Mouse (Mus musculus) brown adipose tissue, adult 24 weeks (tissue): Measurements from ENCODE around the gene Gpx2. TPM values are rescaled to one million over a fixed set of nuclear protein-coding genes. Genes with fewer than 3 reads are reported as not detected.

Experiments used
- H3K27ac ChIP-seq: fragments of 200-500 bp; replicated peaks from 2 replicates; pipeline ENCODE4 v1.5.1; 2012; ENCODE audit warnings: low read depth, mild to moderate bottlenecking, low read length
- H3K4me1 ChIP-seq: fragments of 200-500 bp; 2 replicates; pipeline ENCODE4 v1.6.1; 2012; ENCODE audit warnings: low read length, mixed read lengths; ENCODE audit not compliant: control insufficient read depth, insufficient read depth, insufficient read length
- H3K4me3 ChIP-seq: fragments of 200-500 bp; 2 replicates; pipeline ENCODE4 v1.5.1; 2012; ENCODE audit warnings: low read depth, mild to moderate bottlenecking, low read length, moderate library complexity; ENCODE audit not compliant: insufficient read depth
- polyA plus RNA-seq: library from polyadenylated mRNA; stranded (reverse); fragments of >200 nt; gene quantifications from 2 replicates; pipeline ENCODE4 v1.2.4, GENCODE M21; 2012; ENCODE audit not compliant: missing spikeins, insufficient read depth, insufficient read length

Gene Gpx2
- not detected in 2 replicates for polyA plus RNA-seq

GRCm38 (mm10) chr12:76795350-76795749, at the start of gene Gpx2:
Gene Gpx2 (minus strand): TSS chr12:76795554.
- Histone ChIP-seq H3K4me3 (no peak within 1 kb of the TSS), H3K27ac (no peak within 1 kb of the TSS), H3K4me1 (no peaks in the 10 kb centered on the region)

- H3K4me1 ChIP-seq = no peaks in the 10 kb centered on the region
- H3K4me3 ChIP-seq = no peak overlapping the region
- H3K27ac ChIP-seq = no peak overlapping the region
These were observed 49.1 kb upstream of the Gpx2 start for GRCm38 (mm10) chr12:76844346-76845061.

GRCm38 (mm10) chr12:76840081-76840480, 44.7 kb upstream of the Gpx2 start:
- Histone ChIP-seq H3K4me1 (no peaks in the 10 kb centered on the region), H3K4me3 (no peak overlapping the region), H3K27ac (no peak overlapping the region)

GRCm38 (mm10) chr12:76839298-76839697, 43.9 kb upstream of the Gpx2 start:
- Histone ChIP-seq H3K4me1 (no peaks in the 10 kb centered on the region), H3K4me3 (no peak overlapping the region), H3K27ac (no peak overlapping the region)

DNA sequence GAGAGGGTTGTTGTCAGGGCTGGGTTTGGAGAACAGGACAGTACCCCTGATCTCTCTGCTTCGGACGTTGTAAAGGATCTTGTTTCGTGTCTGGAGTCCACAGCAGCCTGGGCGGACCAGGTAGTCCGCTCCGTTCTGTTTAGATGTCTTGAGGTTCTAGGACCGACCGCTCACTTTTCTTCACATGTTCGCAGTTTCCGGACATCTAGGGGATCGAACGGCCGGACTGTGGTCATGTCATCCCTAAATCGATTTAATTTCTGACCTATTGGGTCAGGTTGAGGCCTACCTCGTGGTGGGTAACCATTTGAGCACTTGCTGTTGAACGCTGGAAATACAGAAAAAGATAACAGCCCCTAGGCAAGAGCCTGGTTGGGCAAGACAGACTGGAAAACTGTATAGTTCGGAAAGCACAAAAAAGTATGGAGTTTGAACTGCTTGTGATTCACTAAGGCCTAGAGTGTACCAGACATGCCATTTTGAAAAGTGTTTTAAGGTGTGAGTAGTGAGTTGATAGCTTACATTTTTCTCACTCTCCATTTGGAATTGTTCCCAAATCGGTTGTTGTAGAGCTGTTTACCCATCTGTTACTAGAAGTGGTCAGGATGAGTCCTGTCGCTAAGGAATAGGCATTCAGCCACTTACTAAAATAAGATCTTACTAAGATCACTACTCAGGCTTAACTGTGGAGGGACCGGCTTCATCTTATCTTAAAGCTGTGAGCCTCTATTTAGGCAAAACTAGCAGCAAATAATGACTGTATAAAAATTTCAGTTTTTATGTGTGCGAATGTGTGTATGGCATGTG, 42.7 kb upstream of the Gpx2 start:
- H3K4me1 ChIP-seq = no peaks in the 10 kb centered on the region
- peak overlapping the region; percentile 89 for H3K4me3 ChIP-seq
- H3K27ac ChIP-seq = peak overlapping the region; percentile 65

- Histone ChIP-seq H3K27ac (peak overlapping the region; percentile 65), H3K4me3 (peak overlapping the region; percentile 89), H3K4me1 (no peaks in the 10 kb centered on the region)
These were observed 41.9 kb upstream of the Gpx2 start for GRCm38 (mm10) chr12:76837101-76837843.

GRCm38 (mm10) chr12:76832704-76833103, 37.4 kb upstream of the Gpx2 start:
- no peak overlapping the region for H3K4me3 ChIP-seq
- no peaks in the 10 kb centered on the region for H3K4me1 ChIP-seq
- H3K27ac ChIP-seq = no peak overlapping the region

- no peaks in the 10 kb centered on the region for H3K4me1 ChIP-seq
- H3K27ac ChIP-seq = no peak overlapping the region
These were observed 29.9 kb upstream of the Gpx2 start for GRCm38 (mm10) chr12:76825283-76825682.

DNA sequence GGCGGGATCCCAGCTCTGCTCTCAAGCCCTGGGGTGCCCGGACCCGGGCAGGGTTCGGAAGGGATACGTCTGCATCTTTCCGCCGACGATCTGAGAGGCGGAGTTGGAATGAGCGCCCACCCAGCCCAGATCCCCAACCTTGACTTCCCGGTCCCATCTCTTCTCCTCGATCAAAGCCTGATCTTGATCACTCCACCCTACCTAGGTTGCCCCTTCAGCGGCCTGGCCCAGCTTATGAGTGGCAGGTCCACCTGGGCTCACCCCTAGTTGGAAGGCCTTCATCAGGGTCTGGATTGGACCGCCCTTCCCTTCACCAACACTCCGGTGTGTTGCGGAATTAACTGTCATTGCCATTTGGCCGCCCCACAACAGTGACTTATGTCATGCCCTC, 27.3 kb upstream of the Gpx2 start, which contains the start of gene Rab15:
Rab15 (minus strand) TSS at position 258 of the 391 bp plus-strand sequence.
- H3K4me3 ChIP-seq = peak within 1 kb of the TSS; percentile 55
- H3K27ac ChIP-seq = no peak within 1 kb of the TSS
- no peaks in the 10 kb centered on the region for H3K4me1 ChIP-seq

More at GRCm38 (mm10) chr12:76825283-76825682, 29.9 kb upstream of the Gpx2 start:
- no peak overlapping the region for H3K4me3 ChIP-seq

DNA sequence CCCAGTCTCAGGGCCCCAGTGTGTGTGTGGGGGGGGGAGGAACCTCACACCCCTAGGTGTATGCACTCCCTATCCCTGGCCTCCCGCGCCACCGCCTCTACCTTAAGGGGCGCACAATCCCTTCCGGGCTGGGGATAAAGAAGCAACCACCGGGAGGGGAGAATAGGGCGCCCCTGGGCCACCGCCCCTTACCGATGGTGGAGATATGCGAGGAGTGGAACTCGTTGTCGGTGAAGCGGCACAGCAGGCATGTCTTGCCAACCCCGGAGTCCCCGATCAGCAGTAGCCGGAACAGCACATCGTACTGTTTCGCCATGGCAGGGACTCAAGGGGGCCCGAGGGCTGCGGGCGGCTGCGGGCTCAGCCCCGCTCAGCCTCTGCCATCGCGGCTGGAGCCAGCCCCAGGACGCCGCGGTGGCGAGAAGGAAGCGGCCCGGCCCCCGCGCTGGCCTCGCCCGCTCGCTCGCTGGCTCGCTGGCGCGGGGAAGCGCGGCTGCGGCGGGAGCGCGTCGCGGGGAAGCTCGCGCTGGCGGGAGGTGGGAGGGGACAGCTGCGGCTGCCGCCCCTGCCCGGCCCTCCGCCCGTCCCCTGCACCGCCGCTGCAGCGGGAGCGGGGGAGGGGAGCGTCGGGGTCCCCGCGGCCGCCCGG, 26.8 kb upstream of the Gpx2 start:
- peak overlapping the region; percentile 55 for H3K4me3 ChIP-seq
- no peak overlapping the region for H3K27ac ChIP-seq
- no peaks in the 10 kb centered on the region for H3K4me1 ChIP-seq

DNA sequence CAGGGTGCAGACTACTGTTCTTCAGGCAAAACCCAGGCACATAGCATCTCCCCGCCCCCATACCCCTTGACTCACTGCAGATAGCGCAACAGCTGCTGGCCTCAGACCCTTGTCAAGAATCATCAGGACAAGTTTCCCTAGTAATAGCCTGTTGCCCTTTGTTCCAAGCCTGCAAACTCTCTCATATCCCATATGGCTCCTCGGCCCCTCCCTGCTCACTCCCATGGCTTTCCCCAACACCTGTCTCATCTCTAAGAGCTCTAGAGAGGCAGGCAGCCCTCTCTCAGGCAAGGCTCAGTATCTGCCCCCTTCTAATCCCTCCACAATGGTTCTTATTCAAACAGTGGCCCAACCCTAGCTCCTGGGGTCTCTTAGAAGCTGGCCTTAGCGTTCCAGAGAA, 25.3 kb upstream of the Gpx2 start:
- H3K4me3 ChIP-seq = no peak overlapping the region
- no peak overlapping the region for H3K27ac ChIP-seq
- H3K4me1 ChIP-seq = no peaks in the 10 kb centered on the region

DNA sequence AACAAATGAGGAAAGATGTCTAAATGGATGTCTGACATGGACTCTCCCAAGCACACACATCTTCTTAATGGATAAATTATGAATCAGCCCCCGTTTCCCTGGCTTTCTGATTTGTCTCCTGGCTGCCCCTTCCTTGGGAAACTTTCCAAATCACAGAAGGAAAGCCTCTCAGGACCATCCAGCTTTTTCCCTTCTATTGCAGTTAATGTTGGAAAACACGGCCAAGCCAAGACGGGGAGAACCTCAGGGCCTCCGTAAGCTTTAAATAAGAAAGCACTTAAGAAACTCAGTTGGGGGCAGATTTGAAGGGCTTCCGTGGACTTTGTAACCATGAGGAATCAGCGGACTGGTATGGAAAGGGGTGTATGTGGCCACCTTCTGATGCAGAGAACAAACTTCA, 24.5 kb upstream of the Gpx2 start:
- no peak overlapping the region for H3K27ac ChIP-seq
- H3K4me3 ChIP-seq = no peak overlapping the region
- H3K4me1 ChIP-seq = no peaks in the 10 kb centered on the region

DNA sequence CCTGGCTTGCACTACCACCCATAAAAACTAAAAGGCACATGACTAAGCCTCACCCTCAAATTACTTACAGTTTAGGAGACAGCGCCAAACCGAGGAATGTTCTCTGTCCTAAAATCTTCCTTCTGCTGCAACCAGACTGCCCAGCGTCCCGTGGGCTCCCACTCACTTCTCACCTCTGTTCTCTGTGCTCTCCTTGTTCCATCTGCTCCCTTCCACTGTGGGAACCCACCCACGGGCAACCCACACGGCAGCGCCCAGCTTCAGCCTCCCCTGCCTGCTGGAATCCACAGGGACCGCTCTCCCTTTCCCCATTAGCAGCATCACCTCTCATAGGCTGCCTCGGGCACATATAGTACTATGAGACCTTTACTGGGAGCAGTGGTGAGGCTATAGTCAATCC, 23.6 kb upstream of the Gpx2 start:
- no peak overlapping the region for H3K4me3 ChIP-seq
- no peaks in the 10 kb centered on the region for H3K4me1 ChIP-seq
- no peak overlapping the region for H3K27ac ChIP-seq

- Histone ChIP-seq H3K27ac (no peak overlapping the region), H3K4me3 (no peak overlapping the region), H3K4me1 (no peaks in the 10 kb centered on the region)
These were observed 22.8 kb upstream of the Gpx2 start for GRCm38 (mm10) chr12:76818120-76818519.

- Histone ChIP-seq H3K4me3 (no peak overlapping the region), H3K27ac (no peak overlapping the region), H3K4me1 (no peaks in the 10 kb centered on the region)
These were observed 21.8 kb upstream of the Gpx2 start for GRCm38 (mm10) chr12:76817176-76817575.
